Mouse (Mus musculus) lung, postnatal 4 days (tissue): Measurements from ENCODE around the gene B3gnt3.

Source experiments
- DNase-seq, 2 experiments: peaks; one replicate each; pipeline ENCODE4 v3.0.0; 2021

Gene B3gnt3

GRCm38 (mm10) chr8:71677555-71677954 is 24.0 kb downstream of the B3gnt3 start:
- peak; percentile 49 to 59 for DNase-seq

GRCm38 (mm10) chr8:71676803-71677202 is 24.8 kb downstream of the B3gnt3 start:
- DNase-seq = no peak

GRCm38 (mm10) chr8:71676020-71676741 is 25.4 kb downstream of the B3gnt3 start, which contains the start of gene Jak3:
Gene Jak3, plus strand, starts transcription at chr8:71676296.
- peak; percentile 68 to 72 for DNase-seq

- DNase-seq = no peak
These were observed 26.1 kb downstream of the B3gnt3 start for GRCm38 (mm10) chr8:71675456-71676019.

- DNase-seq = no peak
These were observed 27.5 kb downstream of the B3gnt3 start for GRCm38 (mm10) chr8:71674071-71674470.

GRCm38 (mm10) chr8:71672168-71672735 is 29.3 kb downstream of the B3gnt3 start:
- no peak for DNase-seq

- DNase-seq = peak; percentile 90 to 93
These were observed 30.0 kb downstream of the B3gnt3 start, which contains the start of gene Unc13a for GRCm38 (mm10) chr8:71671549-71671965. Gene Unc13a, minus strand, starts transcription at chr8:71671757.

- no peak for DNase-seq
These were observed 30.7 kb downstream of the B3gnt3 start for GRCm38 (mm10) chr8:71670621-71671548.

GRCm38 (mm10) chr8:71670198-71670597 is 31.4 kb downstream of the B3gnt3 start:
- no peak for DNase-seq

- DNase-seq = peak; percentile 55 to 61
These were observed 33.2 kb downstream of the B3gnt3 start for GRCm38 (mm10) chr8:71668220-71668975.

GRCm38 (mm10) chr8:71667256-71667655 is 34.3 kb downstream of the B3gnt3 start:
- DNase-seq = no peak

- DNase-seq = no peak
These were observed 34.7 kb downstream of the B3gnt3 start for GRCm38 (mm10) chr8:71666855-71667254.

- peak; percentile 77 to 80 for DNase-seq
These were observed 36.1 kb downstream of the B3gnt3 start for GRCm38 (mm10) chr8:71665331-71666130.

GRCm38 (mm10) chr8:71660325-71661120 is 41.1 kb downstream of the B3gnt3 start:
- peak; percentile 80 to 89 for DNase-seq

- DNase-seq = no peak
These were observed 41.8 kb downstream of the B3gnt3 start for GRCm38 (mm10) chr8:71659751-71660150.

GRCm38 (mm10) chr8:71658515-71659049 is 43.0 kb downstream of the B3gnt3 start:
- no peak for DNase-seq

GRCm38 (mm10) chr8:71657816-71658215 is 43.8 kb downstream of the B3gnt3 start:
- DNase-seq = no peak

GRCm38 (mm10) chr8:71654600-71654999 is 47.0 kb downstream of the B3gnt3 start:
- peak in 1 of 2 experiments; percentile 51 for DNase-seq

- no peak for DNase-seq
These were observed 56.1 kb downstream of the B3gnt3 start for GRCm38 (mm10) chr8:71645510-71645909.
